Mouse (Mus musculus): ENCODE data around the gene Trim38. TPM values are rescaled to one million over a fixed set of nuclear protein-coding genes. Genes with fewer than 3 reads are reported as not detected.

Gene Trim38
- polyA plus RNA-seq, 1 experiment from 2014 or later, result not detected

GRCm38 (mm10) chr13:23833053-23833452, 63.3 kb downstream of the Trim38 start:
- Histone ChIP-seq H3K9me3 (no peaks in the 10 kb centered on the region), H3K36me3 (no peaks in the 10 kb centered on the region), H3K4me1 (replicated peaks) (no peaks in the 10 kb centered on the region), H3K27me3 (no peaks in the 10 kb centered on the region), H3K27ac (no peak overlapping the region), H3K9ac (no peak overlapping the region), H3K4me2 (no peak overlapping the region), H3K4me3 (no peak overlapping the region)
- WGBS, result 12% methylated on average over 6 of the region's 6 CpGs
- ATAC-seq (ENCODE audit: low FRiP score), result no peak

DNA sequence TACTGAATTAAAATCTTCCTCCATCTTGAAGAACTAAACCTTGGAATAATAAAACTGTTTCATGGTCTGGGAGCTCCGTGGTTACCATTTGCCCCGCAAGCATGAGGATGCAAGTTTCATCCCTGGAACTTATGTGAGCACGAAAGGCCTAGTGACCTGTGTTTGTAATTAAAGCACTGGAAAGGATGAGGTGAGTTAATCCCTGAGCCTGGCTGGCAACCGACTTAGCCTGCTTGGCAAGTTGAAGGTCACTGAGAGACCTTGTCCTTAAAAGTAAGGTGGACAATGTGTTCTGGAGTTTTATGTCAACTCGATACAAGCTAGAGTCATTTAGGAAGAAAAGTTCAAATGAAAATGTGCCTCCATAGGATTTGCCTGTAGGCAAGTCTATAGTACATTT, 65.1 kb downstream of the Trim38 start:
- ATAC-seq (ENCODE audit: low FRiP score), result no peak
- no peaks in the 10 kb centered on the region for H3K36me3 ChIP-seq
- no peak overlapping the region for H3K9ac ChIP-seq
- H3K4me1 ChIP-seq (replicated peaks), result no peaks in the 10 kb centered on the region
- no peaks in the 10 kb centered on the region for H3K27me3 ChIP-seq
- H3K27ac ChIP-seq, result no peak overlapping the region
- H3K4me3 ChIP-seq, result no peak overlapping the region
- WGBS, result 95% methylated on average over 5 of the region's 5 CpGs
- no peak overlapping the region for H3K4me2 ChIP-seq
- no peaks in the 10 kb centered on the region for H3K9me3 ChIP-seq

- Histone ChIP-seq H3K9ac (no peak overlapping the region), H3K27me3 (no peaks in the 10 kb centered on the region), H3K4me1 (replicated peaks) (no peaks in the 10 kb centered on the region), H3K4me2 (no peak overlapping the region), H3K4me3 (no peak overlapping the region), H3K36me3 (no peaks in the 10 kb centered on the region), H3K9me3 (no peaks in the 10 kb centered on the region), H3K27ac (no peak overlapping the region)
- no peak for ATAC-seq (ENCODE audit: low FRiP score)
- 97% methylated on average over 5 of the region's 5 CpGs for WGBS
These were observed 66.9 kb downstream of the Trim38 start for GRCm38 (mm10) chr13:23836630-23837029.

DNA sequence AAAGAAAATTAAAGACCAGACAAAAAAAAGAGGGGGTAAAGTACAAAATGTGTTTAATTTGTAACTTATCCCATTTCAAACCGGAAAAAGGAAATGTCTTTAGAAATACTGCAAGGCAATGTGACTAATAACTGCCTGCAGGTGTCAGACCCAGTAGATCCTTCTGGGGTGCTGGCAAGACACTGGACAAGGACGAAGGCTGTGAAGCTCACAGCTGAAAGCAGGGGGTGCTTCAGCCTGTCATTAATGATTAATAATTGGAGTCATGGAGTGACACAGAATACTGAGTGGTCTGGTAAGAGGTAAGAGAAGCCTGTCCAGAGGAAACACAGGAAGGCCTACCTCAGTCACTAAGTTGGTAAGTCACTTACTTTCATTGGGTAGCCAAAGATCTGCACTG, 69.6 kb downstream of the Trim38 start, which contains the start of gene Slc17a3:
Slc17a3 (plus strand) TSS at position 127 of the 400 bp plus-strand sequence.
- Histone ChIP-seq H3K27me3 (no peaks in the 10 kb centered on the region), H3K9me3 (no peaks in the 10 kb centered on the region), H3K4me1 (replicated peaks) (no peaks in the 10 kb centered on the region), H3K27ac (no peak within 1 kb of the TSS), H3K4me2 (no peak within 1 kb of the TSS), H3K9ac (no peak within 1 kb of the TSS), H3K4me3 (no peak within 1 kb of the TSS), H3K36me3 (no peaks in the 10 kb centered on the region)
- 82% methylated on average over 2 of the region's 2 CpGs for WGBS
- no peak for ATAC-seq (ENCODE audit: low FRiP score)

Small RNA genes lying within 50 kb of the gene (microRNA-seq; reads per million reads assigned to microRNA genes)
- not detected for gene Gm44314
- not detected for gene Gm44484

Other genes starting within 250 kb of the Trim38 start
- 4.2 and 5.7 TPM in 2 replicates for gene Hist1h4h, start 238.9 kb upstream of the Trim38 start, polyA plus RNA-seq (2015; fragmentation: Nextera tagmentation; extraction: Ambion mirVana)
- 2.4 TPM in 1 of 2 replicates, not detected in the other for gene Hist1h2af, start 236.0 kb upstream of the Trim38 start, polyA plus RNA-seq (2015; fragmentation: Nextera tagmentation; extraction: Ambion mirVana)
- 1.8 and 3.0 TPM in 2 replicates for gene Hist1h3g, start 234.5 kb upstream of the Trim38 start, polyA plus RNA-seq (2015; fragmentation: Nextera tagmentation; extraction: Ambion mirVana)
- gene Hist1h2bh, start 226.5 kb upstream of the Trim38 start, polyA plus RNA-seq (2015; fragmentation: Nextera tagmentation; extraction: Ambion mirVana), result 0.29 TPM in 1 of 2 replicates, not detected in the other
- gene Hist1h3f, start 225.9 kb upstream of the Trim38 start, polyA plus RNA-seq (2015; fragmentation: Nextera tagmentation; extraction: Ambion mirVana), result 0.38 TPM in 1 of 2 replicates, not detected in the other
- gene Hist1h4f, start 218.3 kb upstream of the Trim38 start, polyA plus RNA-seq (2015; fragmentation: Nextera tagmentation; extraction: Ambion mirVana), result 0.83 TPM in 1 of 2 replicates, not detected in the other
- 0.10 and 0.16 TPM in 2 replicates for gene Hist1h1d, start 216.7 kb upstream of the Trim38 start, polyA plus RNA-seq (2015; fragmentation: Nextera tagmentation; extraction: Ambion mirVana)
- gene Hist1h3e, start 207.5 kb upstream of the Trim38 start, polyA plus RNA-seq (2015; fragmentation: Nextera tagmentation; extraction: Ambion mirVana), result 2.1 and 2.8 TPM in 2 replicates
- gene Hist1h2ae, start 198.7 kb upstream of the Trim38 start, polyA plus RNA-seq (2015; fragmentation: Nextera tagmentation; extraction: Ambion mirVana), result 26.4 and 29.3 TPM in 2 replicates
- 2.8 TPM in 2 replicates for gene Hist1h2bg, start 198.5 kb upstream of the Trim38 start, polyA plus RNA-seq (2015; fragmentation: Nextera tagmentation; extraction: Ambion mirVana)
- gene Hist1h2bf, start 195.7 kb upstream of the Trim38 start, polyA plus RNA-seq (2015; fragmentation: Nextera tagmentation; extraction: Ambion mirVana), result 1.2 and 3.0 TPM in 2 replicates
- 0.61 and 2.7 TPM in 2 replicates for gene Hist1h2ad, start 195.5 kb upstream of the Trim38 start, polyA plus RNA-seq (2015; fragmentation: Nextera tagmentation; extraction: Ambion mirVana)
- gene Hist1h3d, start 194.2 kb upstream of the Trim38 start, polyA plus RNA-seq (2015; fragmentation: Nextera tagmentation; extraction: Ambion mirVana), result 1.6 and 2.7 TPM in 2 replicates
- 50.0 and 52.6 TPM in 2 replicates for gene Hist1h4d, start 188.3 kb upstream of the Trim38 start, polyA plus RNA-seq (2015; fragmentation: Nextera tagmentation; extraction: Ambion mirVana)
- 1.2 and 1.6 TPM in 2 replicates for gene Hist1h2be, start 148.8 kb upstream of the Trim38 start, polyA plus RNA-seq (2015; fragmentation: Nextera tagmentation; extraction: Ambion mirVana)
- 7.9 and 8.8 TPM in 2 replicates for gene Hist1h1e, start 147.4 kb upstream of the Trim38 start, polyA plus RNA-seq (2015; fragmentation: Nextera tagmentation; extraction: Ambion mirVana)
- gene Hist1h2ac, start 86.0 kb upstream of the Trim38 start, polyA plus RNA-seq (2015; fragmentation: Nextera tagmentation; extraction: Ambion mirVana), result 0.38 and 0.54 TPM in 2 replicates
- 17.8 and 23.1 TPM in 2 replicates for gene Hist1h2bc, start 85.7 kb upstream of the Trim38 start, polyA plus RNA-seq (2015; fragmentation: Nextera tagmentation; extraction: Ambion mirVana)
- not detected in 2 replicates for gene Hist1h1t, start 74.1 kb upstream of the Trim38 start, polyA plus RNA-seq (2015; fragmentation: Nextera tagmentation; extraction: Ambion mirVana)
- 3.9 and 4.4 TPM in 2 replicates for gene Hist1h4c, start 71.5 kb upstream of the Trim38 start, polyA plus RNA-seq (2015; fragmentation: Nextera tagmentation; extraction: Ambion mirVana)
- 5.4 and 5.6 TPM in 2 replicates for gene Hfe, start 59.1 kb upstream of the Trim38 start, polyA plus RNA-seq (2015; fragmentation: Nextera tagmentation; extraction: Ambion mirVana)
- 8.8 and 9.7 TPM in 2 replicates for gene Hist1h1c, start 31.1 kb upstream of the Trim38 start, polyA plus RNA-seq (2015; fragmentation: Nextera tagmentation; extraction: Ambion mirVana)
- gene Hist1h3c, start 24.3 kb upstream of the Trim38 start, polyA plus RNA-seq (2015; fragmentation: Nextera tagmentation; extraction: Ambion mirVana), result 1.3 and 1.9 TPM in 2 replicates
- 0.86 and 1.7 TPM in 2 replicates for gene Hist1h2bb, start 23.2 kb upstream of the Trim38 start, polyA plus RNA-seq (2015; fragmentation: Nextera tagmentation; extraction: Ambion mirVana)
- gene Hist1h2ab, start 18.8 kb upstream of the Trim38 start, polyA plus RNA-seq (2015; fragmentation: Nextera tagmentation; extraction: Ambion mirVana), result 10.5 and 12.7 TPM in 2 replicates
- gene Hist1h3b, start 17.6 kb upstream of the Trim38 start, polyA plus RNA-seq (2015; fragmentation: Nextera tagmentation; extraction: Ambion mirVana), result 4.2 and 4.4 TPM in 2 replicates
- gene Hist1h4b, start 12.9 kb upstream of the Trim38 start, polyA plus RNA-seq (2015; fragmentation: Nextera tagmentation; extraction: Ambion mirVana), result 1.4 TPM in 1 of 2 replicates, not detected in the other
- not detected in 2 replicates for gene Hist1h4a, start 8.7 kb upstream of the Trim38 start, polyA plus RNA-seq (2015; fragmentation: Nextera tagmentation; extraction: Ambion mirVana)
- 1.9 and 2.5 TPM in 2 replicates for gene Hist1h3a, start 7.5 kb upstream of the Trim38 start, polyA plus RNA-seq (2015; fragmentation: Nextera tagmentation; extraction: Ambion mirVana)
- gene Hist1h1a, start 6.2 kb upstream of the Trim38 start, polyA plus RNA-seq (2015; fragmentation: Nextera tagmentation; extraction: Ambion mirVana), result 0.56 and 1.2 TPM in 2 replicates
- gene Slc17a2, start 37.1 kb downstream of the Trim38 start, polyA plus RNA-seq (2015; fragmentation: Nextera tagmentation; extraction: Ambion mirVana), result not detected in 2 replicates
- not detected in 2 replicates for gene Slc17a3, start 69.5 kb downstream of the Trim38 start, polyA plus RNA-seq (2015; fragmentation: Nextera tagmentation; extraction: Ambion mirVana)
- gene Slc17a1, start 97.8 kb downstream of the Trim38 start, polyA plus RNA-seq (2015; fragmentation: Nextera tagmentation; extraction: Ambion mirVana), result not detected in 2 replicates
- gene Slc17a4, start 145.1 kb downstream of the Trim38 start, polyA plus RNA-seq (2015; fragmentation: Nextera tagmentation; extraction: Ambion mirVana), result 0.09 TPM in 1 of 2 replicates, not detected in the other
- gene Hist1h2ba, start 164.2 kb downstream of the Trim38 start, polyA plus RNA-seq (2015; fragmentation: Nextera tagmentation; extraction: Ambion mirVana), result not detected in 2 replicates
- not detected in 2 replicates for gene Hist1h2aa, start 164.5 kb downstream of the Trim38 start, polyA plus RNA-seq (2015; fragmentation: Nextera tagmentation; extraction: Ambion mirVana)
- gene Scgn, start 221.3 kb downstream of the Trim38 start, polyA plus RNA-seq (2015; fragmentation: Nextera tagmentation; extraction: Ambion mirVana), result 1.0 and 1.4 TPM in 2 replicates

Data from hindbrain, embryonic 13.5 days (tissue).